Mouse (Mus musculus): ENCODE measurements around the gene Togaram2. TPM values are rescaled to one million over a fixed set of nuclear protein-coding genes. Genes with fewer than 3 reads are reported as not detected.

Togaram2 gene
- polyA plus RNA-seq, 1 experiment from 2014 or later, result 1.2 TPM

- H3K27me3 ChIP-seq (ENCODE audit: control insufficient read depth, insufficient read depth, low read length), result no peaks in the 10 kb centered on the region
- H3K27ac ChIP-seq (ENCODE audit: low read depth, low read length), result no peak overlapping the region
- ATAC-seq (ENCODE audit: low read depth), result peak; percentile 56; the same call in 1 of the 2 replicates
- no peak overlapping the region for H3K9ac ChIP-seq (replicated peaks; ENCODE audit: low read depth, low read length)
- H3K36me3 ChIP-seq (ENCODE audit: control insufficient read depth, insufficient read depth, low read length), result no peaks in the 10 kb centered on the region
- H3K4me2 ChIP-seq (ENCODE audit: low read depth, low read length), result no peak overlapping the region
- H3K4me3 ChIP-seq (ENCODE audit: low read depth, low read length), result no peak overlapping the region
- 8% methylated on average over 6 of the region's 6 CpGs for WGBS
- H3K9me3 ChIP-seq (ENCODE audit: control insufficient read depth, low read length), result no peaks in the 10 kb centered on the region
- H3K4me1 ChIP-seq (ENCODE audit: control insufficient read depth, insufficient read depth, low read length), result no peaks in the 10 kb centered on the region
Measured at GRCm38 (mm10) chr17:71769564-71769963, 96.5 kb downstream of the Togaram2 start.

DNA sequence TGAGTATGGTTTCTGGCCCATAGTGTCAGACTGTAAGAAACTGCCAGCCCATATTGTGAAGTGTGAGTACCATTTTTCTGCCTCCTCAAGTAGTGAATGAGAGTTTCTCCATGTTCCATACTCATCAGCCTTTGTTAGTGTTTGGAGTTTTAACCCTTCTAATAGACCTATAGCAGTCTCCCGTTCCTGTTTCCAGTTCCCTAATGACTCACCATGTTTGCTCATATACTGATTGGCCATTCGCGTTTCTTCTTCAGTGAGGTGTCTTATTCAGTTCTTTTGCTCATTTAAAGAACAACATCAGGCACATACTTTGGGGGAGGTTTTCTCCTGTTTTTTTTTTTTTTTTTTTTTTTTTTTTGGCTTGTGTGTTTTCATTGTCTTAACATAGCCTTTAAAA lies 97.6 kb downstream of the Togaram2 start:
- WGBS, result 93% methylated on average over 3 of the region's 3 CpGs
- H3K4me2 ChIP-seq (ENCODE audit: low read depth, low read length), result no peak overlapping the region

GRCm38 (mm10) chr17:71774173-71774572 lies 101.1 kb downstream of the Togaram2 start:
- Histone ChIP-seq H3K9ac (replicated peaks; ENCODE audit: low read depth, low read length) (no peak overlapping the region), H3K27ac (ENCODE audit: low read depth, low read length) (no peak overlapping the region), H3K27me3 (ENCODE audit: control insufficient read depth, insufficient read depth, low read length) (no peaks in the 10 kb centered on the region), H3K4me3 (ENCODE audit: low read depth, low read length) (no peak overlapping the region), H3K9me3 (ENCODE audit: control insufficient read depth, low read length) (no peaks in the 10 kb centered on the region), H3K36me3 (ENCODE audit: control insufficient read depth, insufficient read depth, low read length) (no peaks in the 10 kb centered on the region), H3K4me2 (ENCODE audit: low read depth, low read length) (no peak overlapping the region), H3K4me1 (ENCODE audit: control insufficient read depth, insufficient read depth, low read length) (no peaks in the 10 kb centered on the region)
- 78% methylated on average over 4 of the region's 4 CpGs for WGBS
- ATAC-seq (ENCODE audit: low read depth), result no peak

More for the DNA sequence above, 97.6 kb downstream of the Togaram2 start:
- no peaks in the 10 kb centered on the region for H3K9me3 ChIP-seq (ENCODE audit: control insufficient read depth, low read length)
- no peak overlapping the region for H3K4me3 ChIP-seq (ENCODE audit: low read depth, low read length)
- no peak overlapping the region for H3K9ac ChIP-seq (replicated peaks; ENCODE audit: low read depth, low read length)
- no peak for ATAC-seq (ENCODE audit: low read depth)
- H3K4me1 ChIP-seq (ENCODE audit: control insufficient read depth, insufficient read depth, low read length), result no peaks in the 10 kb centered on the region
- no peaks in the 10 kb centered on the region for H3K27me3 ChIP-seq (ENCODE audit: control insufficient read depth, insufficient read depth, low read length)
- H3K36me3 ChIP-seq (ENCODE audit: control insufficient read depth, insufficient read depth, low read length), result no peaks in the 10 kb centered on the region
- H3K27ac ChIP-seq (ENCODE audit: low read depth, low read length), result no peak overlapping the region

GRCm38 (mm10) chr17:71775279-71775678 lies 102.2 kb downstream of the Togaram2 start:
- Histone ChIP-seq H3K36me3 (ENCODE audit: control insufficient read depth, insufficient read depth, low read length) (no peaks in the 10 kb centered on the region), H3K4me2 (ENCODE audit: low read depth, low read length) (no peak overlapping the region), H3K9me3 (ENCODE audit: control insufficient read depth, low read length) (no peaks in the 10 kb centered on the region), H3K9ac (replicated peaks; ENCODE audit: low read depth, low read length) (no peak overlapping the region), H3K27ac (ENCODE audit: low read depth, low read length) (no peak overlapping the region), H3K4me3 (ENCODE audit: low read depth, low read length) (no peak overlapping the region), H3K27me3 (ENCODE audit: control insufficient read depth, insufficient read depth, low read length) (no peaks in the 10 kb centered on the region), H3K4me1 (ENCODE audit: control insufficient read depth, insufficient read depth, low read length) (no peaks in the 10 kb centered on the region)
- no peak for ATAC-seq (ENCODE audit: low read depth)
- WGBS, result 79% methylated on average over 4 of the region's 4 CpGs

- Histone ChIP-seq H3K9ac (replicated peaks; ENCODE audit: low read depth, low read length) (no peak overlapping the region), H3K4me2 (ENCODE audit: low read depth, low read length) (no peak overlapping the region), H3K4me3 (ENCODE audit: low read depth, low read length) (no peak overlapping the region), H3K4me1 (ENCODE audit: control insufficient read depth, insufficient read depth, low read length) (0 out of 2 replicates have a peak, but pooled peaks cover under 1% of the 10 kb centered on the region), H3K27ac (ENCODE audit: low read depth, low read length) (no peak overlapping the region), H3K36me3 (ENCODE audit: control insufficient read depth, insufficient read depth, low read length) (no peaks in the 10 kb centered on the region), H3K27me3 (ENCODE audit: control insufficient read depth, insufficient read depth, low read length) (no peaks in the 10 kb centered on the region), H3K9me3 (ENCODE audit: control insufficient read depth, low read length) (no peaks in the 10 kb centered on the region)
- no peak for ATAC-seq (ENCODE audit: low read depth)
- WGBS, result 81% methylated on average over 3 of the region's 3 CpGs
Measured at GRCm38 (mm10) chr17:71778696-71779095, 105.6 kb downstream of the Togaram2 start.

Other genes starting within 250 kb of the Togaram2 start
- 2.2 and 2.5 TPM in 2 replicates for gene Gm4707, start 213.3 kb upstream of the Togaram2 start, polyA plus RNA-seq (2014; fragmentation: Nextera tagmentation; extraction: Ambion mirVana)
- gene Smchd1, start 197.9 kb upstream of the Togaram2 start, polyA plus RNA-seq (2014; fragmentation: Nextera tagmentation; extraction: Ambion mirVana), result 63.8 and 70.4 TPM in 2 replicates
- gene Ndc80, start 146.4 kb upstream of the Togaram2 start, polyA plus RNA-seq (2014; fragmentation: Nextera tagmentation; extraction: Ambion mirVana), result 3.1 and 4.2 TPM in 2 replicates
- gene Spdya, start 121.2 kb upstream of the Togaram2 start, polyA plus RNA-seq (2014; fragmentation: Nextera tagmentation; extraction: Ambion mirVana), result 1.6 and 2.5 TPM in 2 replicates
- 50.9 and 53.1 TPM in 2 replicates for gene Wdr43, start 57.4 kb upstream of the Togaram2 start, polyA plus RNA-seq (2014; fragmentation: Nextera tagmentation; extraction: Ambion mirVana)
- not detected in 2 replicates for gene Pcare, start 79.6 kb downstream of the Togaram2 start, polyA plus RNA-seq (2014; fragmentation: Nextera tagmentation; extraction: Ambion mirVana)
- gene Clip4, start 95.2 kb downstream of the Togaram2 start, polyA plus RNA-seq (2014; fragmentation: Nextera tagmentation; extraction: Ambion mirVana), result 20.9 and 22.5 TPM in 2 replicates